8 mouse cellular contexts compared by ENCODE assay signal in genomic region chr2:176708051-176708450, GRCm38 (mm10). TPM values are rescaled to one million over a fixed set of nuclear protein-coding genes. Genes with fewer than 3 reads are reported as not detected.
DNase-seq lines count a peak whose midpoint lies in the region; ATAC-seq and TF ChIP-seq lines count a peak whose summit lies in the region.
"Not testable (repeated sequence)": the region's sequence is repeated elsewhere in the genome, so short reads cannot be mapped to it uniquely, and the experiment has no call there.

Gene Gm14305 (plus strand): TSS chr2:176708328.

- not testable (repeated sequence) for TF ChIP-seq CTCF in forebrain, postnatal 0 days (IDR thresholded peaks at IDR 0.05; ENCODE audit: low read depth); kidney, postnatal 0 days (IDR thresholded peaks at IDR 0.05; ENCODE audit: low read depth)

- H3K36me3 ChIP-seq in forebrain, postnatal 0 days (ENCODE audit: insufficient read depth); kidney, postnatal 0 days (ENCODE audit: insufficient read depth, low read length); macrophage (ENCODE audit: inconsistent target): not testable (repeated sequence)

- H3K9me3 ChIP-seq in forebrain, postnatal 0 days (ENCODE audit: low read length); kidney, postnatal 0 days (replicated peaks; ENCODE audit: low read length): not testable (repeated sequence)

- not testable (repeated sequence) for ATAC-seq in forebrain, postnatal 0 days; kidney, postnatal 0 days (replicated peaks; ENCODE audit: low FRiP score, low read depth)

- intact Hi-C loops in heart, postnatal 14 days (cut with DNase I); left cerebral cortex, postnatal 4 days (cut with DNase I): not testable (repeated sequence)

- DNase-seq in cerebellum, adult 18-20 months: peak; percentile 16 to 27
- not testable (repeated sequence) for DNase-seq in forebrain, postnatal 0 days; kidney, postnatal 0 days (ENCODE audit: low spot score); left cerebral cortex, postnatal 4 days
- peak; percentile 0 to 4 for DNase-seq in heart, postnatal 14 days
- peak; percentile 17 for DNase-seq in right cerebral cortex, adult 2 months (ENCODE audit: low spot score in 2 of 2)
- DNase-seq in urinary bladder, postnatal 25 days (ENCODE audit: low spot score): peak; percentile 3

- peak within 1 kb of the TSS; percentile 34 for H3K4me3 ChIP-seq in forebrain, postnatal 0 days (ENCODE audit: low read depth, low read length)
- H3K4me3 ChIP-seq in kidney, postnatal 0 days (replicated peaks; ENCODE audit: low read depth, low read length): peak within 1 kb of the TSS; percentile 37
- peak within 1 kb of the TSS; percentile 48 for H3K4me3 ChIP-seq in macrophage (ENCODE audit: inconsistent target)

- 0% methylated on average over 3 of the region's 6 CpGs for WGBS in forebrain, postnatal 0 days
- 9% methylated on average over 3 of the region's 6 CpGs for WGBS in kidney, postnatal 0 days
- 0% methylated on average over 1 of the region's 6 CpGs for WGBS in macrophage (ENCODE audit: missing documents)

- not testable (repeated sequence) for H3K4me1 ChIP-seq in forebrain, postnatal 0 days (ENCODE audit: insufficient read depth); kidney, postnatal 0 days (replicated peaks; ENCODE audit: insufficient read depth, low read length)

- H3K27me3 ChIP-seq in forebrain, postnatal 0 days (ENCODE audit: insufficient read depth, low read length); kidney, postnatal 0 days (ENCODE audit: insufficient read depth, low read length): not testable (repeated sequence)

- not testable (repeated sequence) for H3K27ac ChIP-seq in forebrain, postnatal 0 days (ENCODE audit: low read depth, low read length); macrophage
- peak within 1 kb of the TSS; percentile 36; the same call in 1 of the 2 replicates for H3K27ac ChIP-seq in kidney, postnatal 0 days

- H3K9ac ChIP-seq in forebrain, postnatal 0 days: 0 out of 2 replicates have a peak within 1 kb of the TSS, but pooled peaks have one; percentile 31
- peak within 1 kb of the TSS; percentile 49; the same call in 1 of the 2 replicates for H3K9ac ChIP-seq in kidney, postnatal 0 days (ENCODE audit: low read depth, low read length)

- H3K79me2 ChIP-seq in macrophage (ENCODE audit: inconsistent target): not testable (repeated sequence)

- peak within 1 kb of the TSS; percentile 45 for H3K4me2 ChIP-seq in forebrain, postnatal 0 days (ENCODE audit: low read depth)
- H3K4me2 ChIP-seq in kidney, postnatal 0 days (ENCODE audit: low read length): peak within 1 kb of the TSS; percentile 41

RNA-seq across cellular contexts. Expression of gene Gm14305, which starts in this region (rescaled TPM):
- 37.8 and 42.9 TPM in 2 replicates for total RNA-seq in forebrain, postnatal 0 days (2014; rRNA removed)
- polyA plus RNA-seq in forebrain, postnatal 0 days (2015; fragmentation: Nextera tagmentation; extraction: Ambion mirVana): 37.1 and 51.3 TPM in 2 replicates
- 1 to 10 TPM; 6.7 to 7.2 TPM for total RNA-seq in heart, postnatal 14 days (2021)
- polyA plus RNA-seq in kidney, postnatal 0 days (2015; fragmentation: Nextera tagmentation; extraction: Ambion mirVana): 31.5 and 36.5 TPM in 2 replicates
- total RNA-seq in left cerebral cortex, postnatal 4 days (2021): 10 to 100 TPM; 22.5 to 22.9 TPM
- 10 to 100 TPM in 21 of 26 experiments, 1 to 10 TPM in 5; 6.0 to 59.6 (median 19.8) TPM for total RNA-seq in macrophage (2018; cell fraction: chromatin; rRNA removed)
- 10 to 100 TPM; 12.0 to 26.0 (median 16.7) TPM for total RNA-seq in macrophage (2018; cell fraction: cytosol; rRNA removed)
- 10 to 100 TPM in 16 of 26 experiments, 1 to 10 TPM in 10; 2.2 to 75.1 (median 13.3) TPM for total RNA-seq in macrophage (2018; cell fraction: nucleus; rRNA removed)
- polyA plus RNA-seq in macrophage (2018): 15.4 to 26.2 TPM (median 25.0 TPM) in 3 replicates
